Mouse (Mus musculus): Measurements from ENCODE around the gene Hoxb7.

Gene Hoxb7

DNA sequence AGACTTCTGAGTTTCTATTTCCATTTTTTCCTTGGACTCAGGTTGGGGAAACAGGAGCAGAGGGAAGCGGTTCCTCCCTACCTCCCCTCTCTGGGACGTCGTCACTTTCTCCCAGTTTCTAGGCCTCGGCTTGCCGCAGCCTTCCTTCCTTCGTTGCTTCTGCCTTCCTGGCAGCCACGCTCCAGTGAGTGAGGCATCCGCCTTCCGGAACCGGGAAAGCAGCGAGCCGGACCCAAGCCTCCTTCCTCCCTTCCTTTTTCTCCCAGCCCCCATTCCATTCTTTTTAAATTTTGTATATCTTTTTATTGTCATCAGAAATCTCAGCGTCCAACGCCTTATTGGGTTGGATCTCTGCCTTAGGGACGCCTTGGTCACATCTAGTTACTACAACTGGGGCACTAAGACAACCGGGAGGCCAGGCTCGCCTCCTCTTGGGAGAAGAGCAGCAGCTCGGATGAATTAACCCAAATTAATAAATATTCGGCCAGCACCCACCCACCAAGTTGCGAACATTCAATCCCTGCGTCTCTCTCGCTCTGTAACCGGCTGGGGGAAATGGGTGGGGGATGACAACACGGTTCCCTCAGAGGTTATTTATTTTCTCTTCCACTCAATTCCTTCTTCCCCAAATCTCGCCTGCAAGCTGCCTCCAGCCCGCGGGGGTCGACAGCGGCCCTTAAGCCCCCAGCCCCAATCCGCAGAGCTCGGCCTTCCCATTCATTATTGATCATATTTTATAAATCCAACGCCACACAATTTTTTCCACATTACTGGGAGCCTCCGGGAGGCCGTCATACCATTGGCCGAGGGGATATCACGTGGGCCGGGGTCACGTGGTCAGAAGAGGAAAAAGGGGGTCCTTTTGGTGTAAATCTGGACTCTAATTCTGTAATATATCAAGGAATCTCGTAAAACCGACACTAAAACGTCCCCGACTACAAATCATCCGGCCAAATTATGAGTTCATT is at the start of gene Hoxb7:
Hoxb7 (plus strand) TSS at position 853 of the 968 bp plus-strand sequence.
- no peak for DNase-seq (ENCODE audit: low spot score)

DNA sequence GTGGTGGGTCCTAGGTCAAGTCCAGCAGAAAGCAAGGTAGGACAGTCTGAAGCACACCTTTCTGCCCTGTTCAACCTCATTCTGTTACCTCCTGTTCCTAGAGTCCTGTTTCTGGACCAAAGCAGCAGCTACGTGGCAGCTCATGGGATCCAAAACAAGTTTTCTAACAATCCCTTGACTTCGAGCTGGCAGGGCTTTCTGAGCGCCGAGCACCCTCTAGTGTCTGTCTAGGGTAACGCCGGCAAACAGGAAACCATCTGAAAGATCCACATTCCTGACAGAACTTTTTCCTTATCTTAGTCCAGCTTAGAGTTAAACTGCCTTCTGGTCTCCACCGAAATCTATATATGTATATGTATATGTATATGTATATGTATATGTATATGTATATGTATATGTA is 46.2 kb upstream of the Hoxb7 start:
- DNase-seq (ENCODE audit: low spot score), result peak; percentile 13

DNA sequence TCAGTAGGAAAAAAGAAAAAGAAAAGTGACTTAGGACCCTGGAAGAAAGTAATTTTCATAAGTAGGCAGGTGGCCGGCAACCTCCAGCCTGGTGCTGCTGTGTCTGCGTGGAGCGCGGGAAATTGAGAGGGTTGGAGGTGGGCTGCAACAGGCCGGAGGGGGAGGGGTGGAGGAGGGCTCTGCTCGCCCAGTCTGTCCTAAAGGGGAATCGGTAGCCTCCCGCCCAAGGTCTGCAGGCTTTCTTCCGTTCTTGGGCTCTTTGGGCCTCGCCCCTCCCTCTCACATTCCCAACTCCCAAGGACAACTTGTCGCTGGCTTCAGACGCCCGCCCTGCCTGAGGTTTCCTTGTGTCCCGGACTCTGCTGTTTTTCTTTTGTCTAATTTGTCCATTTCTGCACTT is 35.5 kb upstream of the Hoxb7 start:
- no peak for DNase-seq (ENCODE audit: low spot score)

DNA sequence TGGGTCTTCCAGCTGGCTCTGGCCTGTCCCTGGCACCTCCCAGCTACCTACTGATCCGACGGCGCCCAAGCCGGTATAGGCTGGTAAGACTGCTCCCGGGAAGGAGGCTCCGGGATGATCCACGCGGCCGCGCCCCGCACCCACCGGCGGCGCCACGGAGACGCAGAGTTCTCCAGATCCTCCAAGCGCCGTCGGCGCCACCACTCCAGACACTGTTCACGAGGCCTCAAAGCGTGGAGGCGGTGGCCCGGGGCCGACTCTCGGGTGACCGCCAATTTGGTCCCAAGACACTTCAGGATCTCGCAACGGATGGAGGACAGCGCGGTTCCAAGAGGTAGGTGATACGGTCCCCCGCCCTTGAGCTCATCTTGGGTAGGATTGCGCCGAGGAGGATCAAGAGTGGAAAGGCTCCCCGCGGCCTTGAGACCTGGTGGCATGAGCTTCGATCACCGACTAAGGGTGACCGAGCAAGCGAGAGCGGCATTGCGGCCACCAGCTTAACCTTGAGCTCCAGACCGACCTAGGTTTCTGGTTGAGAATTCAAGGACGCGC is 34.9 kb upstream of the Hoxb7 start:
- no peak for DNase-seq (ENCODE audit: low spot score)

DNA sequence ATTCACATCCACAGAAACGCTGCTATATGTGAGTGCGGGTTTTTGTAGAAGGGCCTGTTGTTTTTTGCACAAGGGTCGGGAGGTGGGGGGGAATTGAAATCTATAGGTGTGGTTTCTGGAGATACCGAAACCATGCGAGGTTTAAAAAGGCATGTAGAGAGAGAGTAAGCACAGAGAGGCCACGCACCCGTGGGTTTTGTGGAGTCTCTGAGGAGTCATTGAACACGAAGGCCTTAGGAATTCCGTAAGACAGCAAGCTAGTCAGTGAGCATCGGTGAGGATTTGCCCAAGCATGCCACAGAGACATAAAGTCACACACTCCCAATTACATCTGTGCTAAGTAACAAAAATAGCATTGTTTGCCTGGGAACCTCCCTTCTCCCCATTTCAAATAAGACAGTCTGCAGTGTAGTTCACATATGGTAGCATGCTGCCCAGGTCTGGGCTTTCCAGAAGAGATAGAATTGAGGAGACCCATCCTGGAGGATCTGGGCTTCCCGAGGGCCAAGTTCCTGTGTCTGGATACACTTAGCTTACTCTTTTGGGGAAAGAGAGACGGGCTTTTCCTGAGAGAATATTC is 33.8 kb upstream of the Hoxb7 start:
- no peak for DNase-seq (ENCODE audit: low spot score)

DNA sequence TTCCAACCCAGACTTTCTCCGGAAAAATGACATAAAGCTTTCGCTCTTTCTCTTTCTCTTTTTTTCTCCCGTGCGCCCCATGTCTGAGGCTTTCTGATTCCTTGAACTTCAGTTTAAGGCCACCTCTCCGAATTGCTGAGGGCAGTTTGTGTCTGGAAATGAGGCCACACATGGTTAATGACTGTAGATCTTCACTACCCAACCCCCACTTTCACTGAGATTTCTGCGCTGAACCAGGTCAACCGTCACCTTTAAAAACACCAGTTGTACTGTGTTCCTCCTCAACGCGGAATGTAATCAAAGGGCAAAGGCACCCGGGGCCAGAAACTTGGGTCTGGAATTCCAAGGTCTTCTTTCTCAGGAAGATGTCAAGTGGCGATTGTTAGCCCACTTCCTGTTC is 32.2 kb upstream of the Hoxb7 start:
- DNase-seq (ENCODE audit: low spot score), result no peak

DNA sequence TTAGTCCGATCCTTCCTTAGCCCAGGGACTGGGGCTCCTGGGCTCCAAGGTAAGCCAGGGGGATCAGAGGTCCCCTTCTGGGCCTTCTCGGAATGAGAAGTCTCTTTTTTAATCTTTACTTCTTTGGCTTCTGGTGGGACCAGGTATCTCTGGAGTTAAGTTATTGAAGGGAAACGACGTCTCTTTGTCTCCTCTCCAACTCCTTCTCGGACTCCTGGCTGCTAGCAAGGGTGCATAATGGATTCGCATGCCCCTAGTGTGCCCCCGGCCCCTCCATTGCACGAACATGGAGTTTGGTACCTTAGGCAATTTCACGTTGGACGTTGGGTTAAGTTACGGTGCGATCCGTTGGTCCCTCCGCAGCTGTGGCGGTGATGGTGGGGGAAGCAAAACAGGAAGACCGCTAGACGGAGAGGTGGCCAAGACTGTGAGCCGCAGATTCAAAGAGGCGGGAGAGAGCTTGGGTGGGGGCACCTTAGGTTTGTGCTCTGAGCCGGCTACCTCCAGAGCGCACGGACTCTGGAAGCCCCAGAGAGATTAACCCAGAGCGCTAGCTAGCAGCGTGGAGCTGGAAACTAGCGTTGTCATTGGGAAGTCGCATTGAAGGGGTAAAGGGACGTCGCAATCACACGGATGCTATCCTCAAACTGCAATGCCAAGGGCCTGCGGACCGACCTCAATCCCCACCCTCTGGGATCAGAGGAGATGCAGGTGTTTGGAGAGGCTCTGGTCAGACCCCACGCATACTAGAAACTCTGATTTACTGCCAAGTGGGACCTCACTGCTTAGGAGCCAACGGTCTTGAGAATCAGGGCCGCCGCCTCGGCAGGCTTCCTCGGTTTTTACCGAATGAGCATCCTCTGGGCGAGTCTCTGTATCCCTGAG is 31.1 kb upstream of the Hoxb7 start:
- DNase-seq (ENCODE audit: low spot score), result no peak

DNA sequence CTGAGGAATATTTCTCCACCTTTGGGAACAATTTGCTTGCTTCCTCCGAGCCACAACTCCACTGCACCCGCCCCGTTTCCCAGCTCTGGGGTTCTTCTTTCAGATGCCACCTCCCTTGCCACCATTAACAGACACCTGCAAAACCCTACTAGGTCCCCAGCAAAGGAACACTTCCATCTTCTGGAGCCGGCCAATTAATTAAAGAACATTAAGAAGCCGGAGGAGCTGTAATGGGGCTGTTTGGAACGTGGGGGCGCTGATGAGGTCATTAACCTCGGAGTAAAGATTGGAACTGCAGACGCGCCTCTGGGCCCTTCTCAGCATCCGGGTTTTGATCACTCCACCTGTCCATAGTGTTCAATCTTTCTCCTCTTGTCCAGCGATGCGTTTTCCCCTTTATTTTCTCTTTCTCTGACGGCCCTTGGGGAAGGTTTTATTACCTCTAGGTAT is 30.4 kb upstream of the Hoxb7 start:
- no peak for DNase-seq (ENCODE audit: low spot score)

DNA sequence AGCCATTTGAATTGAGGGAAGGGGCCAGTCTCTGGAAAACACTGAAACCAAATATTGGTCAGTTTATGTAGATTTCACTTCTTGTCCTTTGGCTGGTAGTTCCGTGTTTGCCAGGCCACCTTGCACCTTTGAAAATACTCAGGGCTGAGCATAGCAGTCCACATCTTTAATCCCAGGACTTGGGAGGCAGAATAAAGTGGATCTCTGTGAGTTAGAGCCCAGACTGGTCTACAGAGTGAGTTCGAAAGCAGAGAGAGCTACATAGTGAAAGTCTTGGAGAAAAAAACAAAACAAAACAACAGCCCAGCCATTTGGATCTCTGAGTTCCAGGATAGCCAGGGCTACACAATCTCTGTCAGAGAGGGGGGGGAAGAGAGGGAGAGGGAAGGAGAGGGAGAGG is 29.3 kb upstream of the Hoxb7 start:
- DNase-seq (ENCODE audit: low spot score), result no peak

DNA sequence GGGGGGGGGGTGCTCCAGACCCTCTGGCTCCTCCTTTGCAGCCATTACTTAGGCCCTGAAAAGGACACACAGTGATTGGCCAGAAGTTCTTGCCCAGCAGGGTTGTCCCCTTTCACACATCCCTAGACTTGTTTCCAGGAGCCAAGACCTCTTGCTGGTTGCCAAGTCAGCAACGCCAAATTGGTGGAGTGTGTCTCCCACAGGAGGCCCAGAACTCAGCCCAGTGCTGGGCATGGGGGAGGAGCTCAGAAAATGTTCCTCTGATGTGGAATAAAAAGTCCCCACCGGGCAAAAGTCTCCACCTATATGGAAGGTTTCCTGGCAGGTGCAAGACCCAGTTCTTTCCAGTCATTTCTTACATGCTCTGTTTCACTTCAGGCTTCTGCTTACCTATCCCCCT is 27.4 kb upstream of the Hoxb7 start:
- DNase-seq (ENCODE audit: low spot score), result no peak

DNA sequence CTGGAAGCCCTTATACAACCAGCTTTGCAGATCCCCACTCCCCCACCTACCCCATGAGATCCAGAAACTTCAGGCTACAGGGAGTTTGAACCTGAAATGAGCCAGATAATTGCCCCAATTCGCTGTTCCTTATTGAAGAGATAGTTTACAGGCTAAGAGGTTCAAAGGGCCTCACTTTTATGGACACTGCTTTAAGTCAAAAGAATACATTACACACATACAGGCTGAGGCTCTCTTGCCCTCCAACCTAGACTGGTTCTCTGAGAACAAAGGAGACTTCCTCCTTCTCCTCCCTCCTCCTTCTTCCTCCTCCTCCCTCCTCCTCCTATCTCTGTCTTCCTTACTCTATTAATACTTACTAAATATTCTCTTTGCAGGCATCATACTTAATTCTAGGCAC is 26.9 kb upstream of the Hoxb7 start:
- DNase-seq (ENCODE audit: low spot score), result no peak

DNA sequence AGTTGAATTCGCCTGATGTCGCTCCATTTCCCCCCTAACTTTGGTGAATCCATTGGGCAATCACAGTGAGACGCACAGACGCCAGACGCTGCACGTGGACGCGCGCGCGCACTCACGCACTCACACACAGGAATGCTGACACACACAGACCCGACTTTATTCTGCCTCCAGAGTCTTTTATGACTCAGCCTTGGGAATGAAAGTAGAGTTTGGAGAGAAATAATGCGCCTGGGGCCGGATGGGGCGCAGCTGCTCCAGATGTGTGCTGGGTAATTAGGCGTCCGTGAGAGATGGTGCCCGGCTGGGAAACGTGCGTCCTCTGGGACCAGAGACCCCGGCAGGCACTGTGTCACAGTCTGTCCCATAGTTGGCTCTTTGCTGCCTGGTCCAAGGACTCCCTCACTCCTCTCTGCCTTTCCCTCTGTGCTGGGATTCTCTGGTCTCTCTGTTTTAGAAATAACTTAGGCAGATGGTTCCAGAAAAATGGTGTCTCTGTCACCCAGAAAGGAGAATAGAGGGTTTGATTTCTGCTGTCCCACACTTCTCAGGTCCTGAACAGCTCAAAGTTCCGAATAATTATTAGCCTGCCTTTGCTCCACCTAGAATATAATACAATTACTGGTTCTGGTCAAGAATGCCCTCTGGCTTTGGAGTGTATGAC is 26.0 kb upstream of the Hoxb7 start:
- no peak for DNase-seq (ENCODE audit: low spot score)

DNA sequence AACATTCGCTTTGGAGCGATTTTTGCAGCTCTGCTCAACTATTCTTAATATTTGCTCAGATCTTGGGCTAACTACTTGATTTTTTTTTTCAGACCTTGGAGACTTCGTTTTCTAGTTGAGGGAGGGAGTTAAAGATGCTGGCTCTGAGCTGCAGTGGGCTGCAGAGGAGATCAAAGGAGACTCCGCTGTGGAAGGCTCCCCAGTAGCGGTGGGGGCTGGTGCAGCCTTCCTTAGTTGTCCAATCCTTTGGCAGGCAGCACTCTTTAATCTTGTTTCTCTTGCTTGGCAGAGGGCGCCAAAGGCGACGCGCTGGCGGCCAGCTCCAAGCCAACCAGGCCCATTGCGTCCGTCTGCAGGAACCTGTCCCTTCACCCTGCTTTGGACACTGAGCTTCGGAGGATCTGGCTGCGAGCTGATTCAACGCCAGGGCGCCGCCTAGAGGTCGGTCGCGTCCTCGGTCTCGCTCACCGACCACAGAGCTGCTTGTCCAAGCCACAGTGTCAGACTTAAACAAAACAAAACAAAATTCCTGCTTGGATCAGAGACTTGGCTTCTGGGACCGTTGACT is 25.0 kb upstream of the Hoxb7 start:
- peak; percentile 3 for DNase-seq (ENCODE audit: low spot score)

DNA sequence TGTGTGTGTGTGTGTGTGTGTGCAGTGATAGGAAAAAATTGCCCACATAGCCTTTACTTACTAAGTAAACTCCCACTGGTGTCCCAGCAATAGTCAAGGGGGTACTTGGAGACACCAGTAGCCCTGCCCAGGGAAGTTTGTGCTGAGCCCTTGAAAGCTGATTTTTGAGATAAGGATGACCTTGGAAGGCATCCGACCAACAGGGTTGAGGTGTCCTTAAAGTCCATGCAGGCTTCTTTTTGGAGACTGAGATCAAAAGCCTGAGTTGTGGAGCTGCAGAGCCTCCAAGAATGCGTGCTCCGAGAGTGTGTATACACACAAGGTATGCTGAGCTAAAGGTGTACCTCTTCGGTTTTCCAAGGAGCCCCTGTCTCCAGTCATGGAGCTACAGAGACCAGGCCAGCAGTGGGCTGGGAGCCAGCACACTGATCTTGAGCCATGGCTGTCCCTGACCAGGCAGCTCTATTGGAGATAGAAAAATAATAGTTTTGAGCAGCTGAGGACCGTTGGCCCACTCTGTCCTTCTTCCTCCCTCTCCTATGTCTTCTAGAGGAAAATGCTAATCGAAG is 24.1 kb upstream of the Hoxb7 start:
- DNase-seq (ENCODE audit: low spot score), result no peak

DNA sequence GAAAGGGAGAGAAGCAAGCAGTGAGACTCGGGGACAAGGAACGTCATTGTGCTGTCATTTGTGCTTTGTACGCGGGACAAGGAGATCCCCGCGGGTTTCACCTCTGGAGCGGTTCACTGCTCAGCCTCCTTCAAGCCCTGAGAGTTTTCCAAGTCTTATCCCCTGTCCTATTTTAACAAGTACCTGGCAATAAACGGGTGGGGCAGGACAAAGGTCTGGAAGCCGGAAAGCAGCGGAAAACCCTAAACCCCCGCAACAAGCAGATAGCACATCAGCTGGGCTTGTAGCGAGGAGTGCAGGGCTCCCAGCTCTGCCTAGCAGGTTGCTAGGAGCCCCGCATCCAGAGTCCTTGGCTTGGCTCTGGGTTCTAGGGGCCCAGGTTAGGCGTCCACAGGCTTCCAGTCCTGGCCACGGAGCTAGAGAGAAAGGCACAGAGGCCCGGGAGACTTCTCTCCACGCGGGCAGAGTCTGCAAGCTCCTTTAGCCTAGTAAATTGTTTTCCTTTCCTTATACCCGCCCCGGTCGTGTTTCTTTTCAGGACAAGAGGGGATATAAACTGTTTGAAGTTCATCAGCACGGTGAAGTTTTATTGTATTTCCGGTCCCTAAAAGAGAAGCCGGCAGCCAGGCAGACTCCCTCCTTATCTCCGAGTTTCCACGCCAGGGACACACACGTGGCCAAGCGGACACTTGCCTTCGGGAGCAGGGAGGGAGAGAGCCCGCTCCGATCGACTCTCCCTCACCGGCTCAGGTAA is 22.6 kb upstream of the Hoxb7 start:
- no peak for DNase-seq (ENCODE audit: low spot score)

DNA sequence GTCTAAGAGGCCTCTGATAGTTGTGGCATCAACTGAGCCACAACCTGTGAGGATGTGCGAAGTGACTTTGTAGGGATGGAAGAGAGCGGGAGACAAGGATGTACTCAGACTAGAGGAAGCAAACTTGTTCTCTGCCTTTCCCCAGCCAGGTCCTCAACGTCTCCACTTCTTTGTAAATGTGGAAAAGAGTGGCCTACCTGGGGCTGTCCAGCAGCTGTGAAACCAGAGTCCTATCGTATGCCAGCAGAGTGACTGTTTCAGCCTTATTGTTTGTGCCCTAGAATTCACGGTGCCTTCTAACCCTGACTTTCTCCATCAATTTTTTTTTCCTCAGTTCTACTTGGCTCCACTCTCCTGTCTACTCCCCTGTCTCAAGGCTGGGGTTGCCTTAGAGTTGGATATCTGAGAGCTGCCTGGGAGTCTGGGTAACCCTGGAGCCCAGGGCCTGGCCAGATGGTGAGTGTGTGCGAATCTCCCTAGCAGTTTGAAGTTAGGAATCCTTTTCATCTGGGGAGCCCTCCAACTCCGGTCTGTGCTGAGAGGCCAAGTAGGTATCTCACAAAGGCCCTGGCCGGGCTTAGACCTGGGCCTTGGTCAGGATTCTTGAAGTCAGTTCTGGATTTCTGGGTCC is 21.9 kb upstream of the Hoxb7 start:
- no peak for DNase-seq (ENCODE audit: low spot score)

DNA sequence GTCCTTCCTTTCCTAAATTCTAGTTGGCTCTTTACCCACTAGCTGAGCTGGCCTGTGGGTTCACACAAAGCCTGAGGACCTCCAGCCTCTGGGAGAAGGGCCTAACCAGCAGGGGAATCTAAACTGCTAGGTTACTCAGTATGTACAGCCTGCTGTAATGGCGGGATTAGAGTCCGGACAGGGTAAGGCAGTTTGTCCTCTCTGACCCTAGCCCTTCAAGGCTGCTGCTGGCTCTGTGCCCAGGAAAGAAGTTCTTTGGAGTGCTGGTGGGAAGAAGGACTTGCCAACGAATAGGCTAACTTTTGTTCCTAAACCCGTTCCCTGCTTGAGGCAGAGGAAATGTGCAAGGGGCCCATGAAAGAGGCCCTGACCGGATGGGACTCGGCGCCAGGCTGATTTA is 20.5 kb upstream of the Hoxb7 start:
- DNase-seq (ENCODE audit: low spot score), result no peak

DNA sequence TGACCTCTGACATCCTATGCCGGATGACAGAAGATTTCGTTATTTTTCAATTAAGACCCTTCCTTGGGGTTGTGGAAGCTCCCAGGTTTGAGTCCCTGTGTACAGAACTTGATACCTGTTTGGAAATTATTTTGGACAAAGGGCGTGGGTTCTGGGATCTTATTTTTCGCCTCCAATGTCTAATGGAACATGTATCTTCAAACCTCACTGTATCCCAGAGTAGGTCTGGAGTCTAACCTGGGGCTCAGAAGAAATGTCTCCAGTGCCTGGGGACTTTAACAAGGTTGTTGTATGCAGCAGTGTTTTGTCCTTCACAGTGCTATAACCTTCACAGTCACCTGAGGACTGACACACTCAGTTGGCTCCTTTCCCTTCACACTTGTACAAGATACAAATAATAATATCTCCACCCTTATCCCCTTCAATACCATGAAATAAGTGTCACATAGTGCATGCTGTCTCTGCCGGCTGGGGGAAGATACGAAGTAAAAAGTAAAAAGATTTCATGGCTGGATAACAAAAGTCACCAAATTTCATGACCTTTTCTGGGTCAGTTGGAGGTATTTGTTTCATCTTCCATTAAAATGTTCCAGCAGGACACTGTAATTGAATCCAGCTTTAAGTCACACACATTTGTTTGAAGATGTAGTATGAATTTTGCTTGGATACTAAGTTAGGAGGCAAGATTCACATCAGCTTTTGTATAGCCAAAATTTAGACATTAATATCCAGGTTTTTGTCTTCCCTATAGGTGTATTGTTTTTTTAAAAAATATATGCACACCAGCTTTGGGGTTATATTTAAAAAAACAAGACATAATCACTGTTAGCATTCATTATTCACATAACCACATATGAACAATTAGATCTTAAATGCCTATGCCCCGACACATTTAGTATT is 19.2 kb upstream of the Hoxb7 start:
- DNase-seq (ENCODE audit: low spot score), result no peak

All from c-Kit-positive CD71-positive TER-119-positive erythroid progenitor cells, embryonic 14.5 days (primary cell).